Mouse (Mus musculus) stomach, postnatal 0 days (tissue): ENCODE measurements around the gene Appl2. TPM values are rescaled to one million over a fixed set of nuclear protein-coding genes. Genes with fewer than 3 reads are reported as not detected.

Experiments
- ATAC-seq: fragments of 200-750 bp; cut with Nextera tagmentation; 2 replicates; pipeline ENCODE4 v1.8.0; 2017; ENCODE audit not compliant: low FRiP score, low TSS enrichment
- DNase-seq: peaks from one replicate; pipeline ENCODE4 v3.0.0-alpha.2; 2016; ENCODE audit warnings: low spot score
- H3K27ac ChIP-seq: fragments of 300-500 bp; sonication (generic); replicated peaks from 2 replicates; pipeline ENCODE4 v1.5.1; 2014; ENCODE audit warnings: mild to moderate bottlenecking, control low read depth
- H3K27me3 ChIP-seq: fragments of 300-500 bp; sonication (generic); 2 replicates; pipeline ENCODE4 v1.6.1; 2014; ENCODE audit warnings: low read length; ENCODE audit not compliant: control insufficient read depth, insufficient read depth
- H3K36me3 ChIP-seq: fragments of 300-500 bp; sonication (generic); 2 replicates; pipeline ENCODE4 v1.6.1; 2014; ENCODE audit warnings: low read length, mixed read lengths; ENCODE audit not compliant: control insufficient read depth, insufficient read depth
- H3K4me1 ChIP-seq: fragments of 300-500 bp; sonication (generic); replicated peaks from 2 replicates; pipeline ENCODE4 v1.6.1; 2014; ENCODE audit warnings: antibody characterized with exemption; ENCODE audit not compliant: control insufficient read depth, insufficient read depth
- H3K4me2 ChIP-seq: fragments of 300-500 bp; sonication (generic); replicated peaks from 2 replicates; pipeline ENCODE4 v1.6.1; 2014; ENCODE audit warnings: low read depth, mild to moderate bottlenecking, control low read depth, moderate library complexity
- H3K4me3 ChIP-seq: fragments of 300-500 bp; sonication (generic); 2 replicates; pipeline ENCODE4 v1.5.1; 2014; ENCODE audit warnings: low read depth, low read length, control low read depth
- H3K9ac ChIP-seq: fragments of 300-500 bp; sonication (generic); 2 replicates; pipeline ENCODE4 v1.6.1; 2014; ENCODE audit warnings: mild to moderate bottlenecking, low read length, control low read depth, mixed read lengths
- H3K9me3 ChIP-seq: fragments of 300-500 bp; sonication (generic); 2 replicates; pipeline ENCODE4 v1.6.1; 2016; ENCODE audit warnings: low read length; ENCODE audit not compliant: control insufficient read depth
- CTCF ChIP-seq: IDR thresholded peaks from 2 replicates; pipeline ENCODE4 v1.5.1; 2016; ENCODE audit warnings: antibody characterized with exemption, low read depth, mild to moderate bottlenecking, moderate library complexity
- EP300 ChIP-seq: optimal IDR thresholded peaks from 2 replicates; pipeline ENCODE3; 2016; ENCODE audit warnings: antibody characterized with exemption
- WGBS: fragments of 180-500 bp; shearing (Covaris S2); extraction: QIAGEN DNeasy Blood & Tissue Kit; methylation state at CpG from one replicate; pipeline ENCODE4 v1.1.7; 2014; 5-methylcytosine and 5-hydroxymethylcytosine counted together
- polyA plus RNA-seq: library from polyadenylated mRNA; unstranded; fragments of >200 nt; fragmentation: Nextera tagmentation; extraction: Ambion mirVana; gene quantifications from 2 replicates; pipeline ENCODE4 v1.2.1, GENCODE M21; 2015

Appl2 gene
- polyA plus RNA-seq, 1 experiment from 2014 or later, result 34.3 TPM

- H3K27ac ChIP-seq, result 0 out of 2 replicates have a peak overlapping the region, but pooled peaks have one; percentile 30
- no peak for TF ChIP-seq EP300
- TF ChIP-seq CTCF, result no peak
- peak; percentile 81 for DNase-seq
- no peak overlapping the region for H3K4me3 ChIP-seq
- H3K9me3 ChIP-seq, result no peaks in the 10 kb centered on the region
- H3K4me1 ChIP-seq, result no peaks in the 10 kb centered on the region
- no peak overlapping the region for H3K4me2 ChIP-seq
- no peaks in the 10 kb centered on the region for H3K27me3 ChIP-seq
- ATAC-seq, result peak; percentile 87
- WGBS, result 21% methylated on average over 6 of the region's 6 CpGs
- no peak overlapping the region for H3K9ac ChIP-seq
- no peaks in the 10 kb centered on the region for H3K36me3 ChIP-seq
Measured at GRCm38 (mm10) chr10:83637295-83637694, 11.2 kb downstream of the Appl2 start.

- WGBS, result 74% methylated on average over 2 of the region's 2 CpGs
- Histone ChIP-seq H3K9ac (no peak overlapping the region), H3K27ac (no peak overlapping the region), H3K4me1 (no peaks in the 10 kb centered on the region), H3K4me2 (no peak overlapping the region), H3K4me3 (no peak overlapping the region), H3K36me3 (no peaks in the 10 kb centered on the region; the same call in 1 of the 2 replicates), H3K27me3 (no peaks in the 10 kb centered on the region), H3K9me3 (no peaks in the 10 kb centered on the region)
- TF ChIP-seq CTCF (no peak), EP300 (no peak)
- no peak for ATAC-seq
- DNase-seq, result no peak
Measured at GRCm38 (mm10) chr10:83636191-83636590, 12.3 kb downstream of the Appl2 start.

- Histone ChIP-seq H3K9ac (no peak overlapping the region), H3K27me3 (no peaks in the 10 kb centered on the region), H3K36me3 (no peaks in the 10 kb centered on the region; the same call in 1 of the 2 replicates), H3K4me3 (no peak overlapping the region), H3K4me2 (no peak overlapping the region), H3K27ac (no peak overlapping the region), H3K9me3 (no peaks in the 10 kb centered on the region), H3K4me1 (no peaks in the 10 kb centered on the region)
- TF ChIP-seq EP300, result no peak
- no peak for TF ChIP-seq CTCF
- DNase-seq, result no peak
- ATAC-seq, result no peak
- WGBS, result 22% methylated on average over 5 of the region's 5 CpGs
Measured at GRCm38 (mm10) chr10:83634461-83634860, 14.1 kb downstream of the Appl2 start.

GRCm38 (mm10) chr10:83632806-83633374, 15.6 kb downstream of the Appl2 start:
- Histone ChIP-seq H3K9ac (no peak overlapping the region), H3K9me3 (no peaks in the 10 kb centered on the region), H3K27ac (no peak overlapping the region), H3K36me3 (peaks cover 3% of the 10 kb centered on the region; the same call in 1 of the 2 replicates), H3K4me2 (no peak overlapping the region), H3K4me3 (no peak overlapping the region), H3K27me3 (no peaks in the 10 kb centered on the region), H3K4me1 (no peaks in the 10 kb centered on the region)
- ATAC-seq (no peak), DNase-seq (no peak)
- WGBS, result 79% methylated on average over 7 of the region's 7 CpGs
- TF ChIP-seq CTCF, result no peak
- TF ChIP-seq EP300, result no peak

GRCm38 (mm10) chr10:83631775-83632174, 16.8 kb downstream of the Appl2 start:
- Histone ChIP-seq H3K27me3 (no peaks in the 10 kb centered on the region), H3K9me3 (no peaks in the 10 kb centered on the region), H3K4me1 (no peaks in the 10 kb centered on the region), H3K4me2 (no peak overlapping the region), H3K9ac (no peak overlapping the region), H3K36me3 (peaks cover 7% of the 10 kb centered on the region; the same call in 1 of the 2 replicates), H3K4me3 (no peak overlapping the region), H3K27ac (no peak overlapping the region)
- no peak for TF ChIP-seq CTCF
- TF ChIP-seq EP300, result no peak
- DNase-seq, result no peak
- ATAC-seq, result no peak
- 87% methylated on average over 10 of the region's 10 CpGs for WGBS

- no peak for DNase-seq
- no peaks in the 10 kb centered on the region for H3K4me1 ChIP-seq
- H3K27me3 ChIP-seq, result no peaks in the 10 kb centered on the region
- TF ChIP-seq EP300 (no peak), CTCF (no peak)
- no peak overlapping the region for H3K27ac ChIP-seq
- no peaks in the 10 kb centered on the region for H3K9me3 ChIP-seq
- H3K4me2 ChIP-seq, result no peak overlapping the region
- no peak for ATAC-seq
- peaks cover 7% of the 10 kb centered on the region; the same call in 1 of the 2 replicates for H3K36me3 ChIP-seq
- no peak overlapping the region for H3K4me3 ChIP-seq
- no peak overlapping the region for H3K9ac ChIP-seq
- 42% methylated on average over 3 of the region's 3 CpGs for WGBS
Measured at GRCm38 (mm10) chr10:83630899-83631298, 17.6 kb downstream of the Appl2 start.
